20 mouse cellular contexts compared by ENCODE assay signal in the genomic region with DNA sequence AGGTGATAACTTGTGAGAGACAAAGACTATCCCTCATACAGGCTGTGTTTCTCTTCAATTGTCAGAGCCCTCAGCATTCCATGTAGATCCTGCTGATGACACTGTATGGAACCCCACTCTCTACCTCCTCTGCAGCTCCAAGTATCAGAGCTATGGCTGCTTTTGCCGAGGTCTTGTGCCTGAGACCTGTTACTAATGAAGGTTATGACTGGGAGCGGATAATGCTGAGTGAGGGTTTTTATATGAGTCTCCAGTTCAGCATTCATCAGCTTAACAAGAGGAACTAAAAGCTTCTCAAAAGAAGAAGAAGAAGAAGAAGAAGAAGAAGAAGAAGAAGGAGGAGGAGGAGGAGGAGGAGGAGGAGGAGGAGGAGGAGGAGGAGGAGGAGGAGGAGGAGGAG.
DNase-seq lines count a peak whose midpoint lies in the region; ATAC-seq and TF ChIP-seq lines count a peak whose summit lies in the region.
"Had no signal": no experiment of that assay in that cellular context is flagged by ENCODE, and none has a peak within 500 bp of the region (broad histone marks: within the 10 kb centered on the region; RNA-seq: fewer than 3 reads in every experiment).

No protein-coding gene starts in this region.

- H3K9ac ChIP-seq in stomach, embryonic 16.5 days (ENCODE audit: low read length), result no peak overlapping the region
- H3K9ac ChIP-seq in stomach, postnatal 0 days (ENCODE audit: low read length), result no peak overlapping the region
- H3K9ac ChIP-seq in MEL (ENCODE audit: control insufficient read depth, low read depth, low read length, poor library complexity, severe bottlenecking), result no peak overlapping the region
- H3K9ac ChIP-seq: embryonic facial prominence, embryonic 13.5 days; forebrain, embryonic 13.5 days; forebrain, postnatal 0 days; hindbrain, embryonic 15.5 days had no signal

- H3K4me2 ChIP-seq in stomach, embryonic 16.5 days (ENCODE audit: low read depth, low read length), result no peak overlapping the region
- no peak overlapping the region for H3K4me2 ChIP-seq in stomach, postnatal 0 days (replicated peaks; ENCODE audit: low read depth)
- H3K4me2 ChIP-seq: forebrain, embryonic 13.5 days; hindbrain, embryonic 15.5 days had no signal

- no peak for ATAC-seq in stomach, embryonic 16.5 days (ENCODE audit: insufficient read depth, low FRiP score)
- no peak for ATAC-seq in stomach, postnatal 0 days (ENCODE audit: low FRiP score, low TSS enrichment)
- ATAC-seq: activated CD4-positive, CD25-positive, alpha-beta regulatory T cell, adult 4 months; forebrain, embryonic 13.5 days had no signal

- no peaks in the 10 kb centered on the region for H3K79me2 ChIP-seq in MEL (ENCODE audit: control insufficient read depth, insufficient read depth, low read length, poor library complexity)

- no peak for TF ChIP-seq POLR2A in MEL (IDR thresholded peaks at IDR 0.05; ENCODE audit: control insufficient read depth in 1 of 2, insufficient read depth in 1 of 2, low read depth in 1 of 2, low read length in 2 of 2, poor library complexity in 1 of 2)
- no peak for TF ChIP-seq POLR2A in olfactory bulb, adult 2 months (IDR thresholded peaks at IDR 0.05; ENCODE audit: insufficient read depth, low read depth, low read length)

- 58% methylated on average over 2 of the region's 2 CpGs for WGBS in stomach, embryonic 16.5 days
- WGBS in stomach, postnatal 0 days, result 52% methylated on average over 2 of the region's 2 CpGs
- WGBS in olfactory bulb, adult 2 months, result 37% methylated on average over 2 of the region's 2 CpGs

- no peak overlapping the region for H3K4me3 ChIP-seq in left cerebral cortex, adult 2 months
- no peak overlapping the region for H3K4me3 ChIP-seq in stomach, embryonic 16.5 days (replicated peaks; ENCODE audit: low read length)
- H3K4me3 ChIP-seq in stomach, postnatal 0 days (ENCODE audit: low read depth, low read length), result no peak overlapping the region
- no peak overlapping the region for H3K4me3 ChIP-seq in MEL (ENCODE audit: control insufficient read depth in 1 of 2, insufficient read depth in 1 of 2, low read depth in 2 of 2, low read length in 2 of 2)
- no peak overlapping the region for H3K4me3 ChIP-seq in olfactory bulb, adult 2 months (ENCODE audit: insufficient read depth, low read depth, low read length)
- H3K4me3 ChIP-seq: embryonic facial prominence, embryonic 13.5 days; forebrain, embryonic 13.5 days; hindbrain, embryonic 10.5 days; hindbrain, embryonic 15.5 days had no signal

- intact Hi-C loops in left cerebral cortex, adult 2 months (cut with DNase I), result no loop called here
- intact Hi-C loops in left cerebral cortex, postnatal 36 days (cut with DNase I), result no loop called here

- H3K9me3 ChIP-seq in stomach, embryonic 16.5 days (replicated peaks; ENCODE audit: control insufficient read depth, low read length), result no peaks in the 10 kb centered on the region
- no peaks in the 10 kb centered on the region for H3K9me3 ChIP-seq in stomach, postnatal 0 days (ENCODE audit: control insufficient read depth, low read length)
- H3K9me3 ChIP-seq in MEL (replicated peaks; ENCODE audit: insufficient read depth, low read length), result no peaks in the 10 kb centered on the region
- H3K9me3 ChIP-seq: embryonic facial prominence, embryonic 13.5 days; forebrain, embryonic 13.5 days; hindbrain, embryonic 10.5 days; hindbrain, embryonic 15.5 days had no signal

- H3K4me1 ChIP-seq in stomach, embryonic 16.5 days (ENCODE audit: control insufficient read depth, insufficient read depth, low read length), result peaks cover 3% of the 10 kb centered on the region; the same call in 1 of the 2 replicates
- no peaks in the 10 kb centered on the region for H3K4me1 ChIP-seq in stomach, postnatal 0 days (replicated peaks; ENCODE audit: control insufficient read depth, insufficient read depth)
- H3K4me1 ChIP-seq in MEL (ENCODE audit: control insufficient read depth in 1 of 2, insufficient read depth in 2 of 2, low read length in 2 of 2), result peaks cover 0 to 5% of the 10 kb centered on the region in 2 experiments; a peak in 2 of 4 replicates
- H3K4me1 ChIP-seq in olfactory bulb, adult 2 months (ENCODE audit: control insufficient read depth, insufficient read depth, low read length), result peaks cover 7% of the 10 kb centered on the region; the same call in 1 of the 2 replicates
- H3K4me1 ChIP-seq: forebrain, embryonic 13.5 days; hindbrain, embryonic 10.5 days; hindbrain, embryonic 15.5 days had no signal

- no peak for TF ChIP-seq RAD21 in MEL (IDR thresholded peaks at IDR 0.05; ENCODE audit: low read depth, low read length)

- TF ChIP-seq EP300 in stomach, postnatal 0 days (optimal IDR thresholded peaks at IDR 0.05), result no peak
- TF ChIP-seq EP300 in MEL (IDR thresholded peaks at IDR 0.05; ENCODE audit: low read depth in 1 of 2, low read length in 2 of 2), result no peak

- no peak for TF ChIP-seq CTCF in left cerebral cortex, adult 2 months (IDR thresholded peaks at IDR 0.05)
- TF ChIP-seq CTCF in stomach, postnatal 0 days (IDR thresholded peaks at IDR 0.05; ENCODE audit: low read depth), result no peak
- no peak for TF ChIP-seq CTCF in MEL (IDR thresholded peaks at IDR 0.05 in 2 of 3, conservative IDR thresholded peaks at IDR 0.05 in 1 of 3; ENCODE audit: control insufficient read depth in 1 of 3, insufficient read depth in 1 of 3, low read depth in 2 of 3, low read length in 3 of 3, poor library complexity in 1 of 3, severe bottlenecking in 1 of 3)
- TF ChIP-seq CTCF in olfactory bulb, adult 2 months (IDR thresholded peaks at IDR 0.05; ENCODE audit: insufficient read depth, low read depth, low read length), result no peak

- H3K27ac ChIP-seq in left cerebral cortex, adult 2 months, result peak overlapping the region; percentile 15; the same call in 1 of the 2 replicates
- peak overlapping the region; percentile 57; the same call in 1 of the 2 replicates for H3K27ac ChIP-seq in stomach, embryonic 16.5 days (ENCODE audit: low read length)
- no peak overlapping the region for H3K27ac ChIP-seq in stomach, postnatal 0 days (replicated peaks)
- H3K27ac ChIP-seq in MEL (ENCODE audit: control insufficient read depth, low read depth, low read length), result no peak overlapping the region; the same call in 1 of the 2 replicates
- peak overlapping the region; percentile 40; the same call in 1 of the 2 replicates for H3K27ac ChIP-seq in olfactory bulb, adult 2 months (ENCODE audit: insufficient read depth, low read depth, low read length)
- H3K27ac ChIP-seq: embryonic facial prominence, embryonic 13.5 days; forebrain, embryonic 13.5 days; hindbrain, embryonic 10.5 days; hindbrain, embryonic 15.5 days had no signal

- no peaks in the 10 kb centered on the region for H3K27me3 ChIP-seq in stomach, embryonic 16.5 days (ENCODE audit: control insufficient read depth, insufficient read depth, low read length)
- no peaks in the 10 kb centered on the region for H3K27me3 ChIP-seq in stomach, postnatal 0 days (ENCODE audit: control insufficient read depth, insufficient read depth, low read length)
- H3K27me3 ChIP-seq in MEL (ENCODE audit: control insufficient read depth in 1 of 2, insufficient read depth in 2 of 2, low read length in 2 of 2), result peaks cover 3% of the 10 kb centered on the region in 2 experiments; a peak in 2 of 4 replicates
- H3K27me3 ChIP-seq: embryonic facial prominence, embryonic 13.5 days; forebrain, embryonic 13.5 days; hindbrain, embryonic 15.5 days; Patski had no signal

- DNase-seq in left cerebral cortex, adult 2 months (ENCODE audit: extremely low spot score in 1 of 2, low spot score in 2 of 2), result no peak
- no peak for DNase-seq in left cerebral cortex, postnatal 36 days (ENCODE audit: low spot score in 2 of 2)
- DNase-seq in stomach, postnatal 0 days (ENCODE audit: low spot score), result no peak
- no peak for DNase-seq in MEL (ENCODE audit: low read depth, low spot score)
- DNase-seq in yolk sac, embryonic 10.5 days (ENCODE audit: low spot score), result no peak
- DNase-seq: adrenal gland, postnatal 14 days; cerebellum, adult 18-20 months; cerebellum, adult 9-11 months; cerebellum, postnatal 36 days; gastrocnemius, postnatal 14 days; heart, postnatal 14 days had no signal

- H3K36me3 ChIP-seq in stomach, embryonic 16.5 days (ENCODE audit: control insufficient read depth, insufficient read depth, low read length), result no peaks in the 10 kb centered on the region
- H3K36me3 ChIP-seq in stomach, postnatal 0 days (ENCODE audit: control insufficient read depth, insufficient read depth, low read length), result no peaks in the 10 kb centered on the region
- peaks cover 0 to 11% of the 10 kb centered on the region in 2 experiments; a peak in 2 of 4 replicates for H3K36me3 ChIP-seq in MEL (ENCODE audit: control insufficient read depth in 1 of 2, insufficient read depth in 2 of 2, low read length in 2 of 2)
- H3K36me3 ChIP-seq: embryonic facial prominence, embryonic 13.5 days; hindbrain, embryonic 10.5 days; hindbrain, embryonic 15.5 days had no signal

TF ChIP-seq in MEL, 35 proteins besides CTCF, POLR2A, EP300 and RAD21:
- TF ChIP-seq ZNF384 (IDR thresholded peaks at IDR 0.05; ENCODE audit: low read depth, low read length) (no peak), MYC (IDR thresholded peaks at IDR 0.05; ENCODE audit: low read depth, low read length) (no peak), ELF1 (IDR thresholded peaks at IDR 0.05; ENCODE audit: low read depth, low read length) (no peak), MAFK (IDR thresholded peaks at IDR 0.05; ENCODE audit: borderline replicate concordance, low read depth, low read length) (peak; percentile 60; the same call in 1 of the 2 replicates), ETS1 (IDR thresholded peaks at IDR 0.05; ENCODE audit: low read depth, low read length) (no peak)

Comparison
In these comparisons a context has a peak if more than half of its experiments do, and no peak if none do; other contexts are left out.
1. H3K27ac ChIP-seq: peak in left cerebral cortex, adult 2 months (single experiment), stomach, embryonic 16.5 days (single experiment) and olfactory bulb, adult 2 months (single experiment); none in stomach, postnatal 0 days (single experiment) and MEL (single experiment).